ENCODE assay signal across 12 mouse cellular contexts in genomic region chr5:46791051-46791450, GRCm38 (mm10).
DNase-seq lines count a peak whose midpoint lies in the region; ATAC-seq and TF ChIP-seq lines count a peak whose summit lies in the region.
"Had no signal": no experiment of that assay in that cellular context is flagged by ENCODE, and none has a peak within 500 bp of the region (broad histone marks: within the 10 kb centered on the region; RNA-seq: fewer than 3 reads in every experiment).

No protein-coding gene starts in this region.

- H3K9me3 ChIP-seq in hindbrain, embryonic 12.5 days (replicated peaks): no peaks in the 10 kb centered on the region
- H3K9me3 ChIP-seq in hindbrain, embryonic 11.5 days (ENCODE audit: control insufficient read depth, low read length): no peaks in the 10 kb centered on the region
- H3K9me3 ChIP-seq in midbrain, embryonic 13.5 days: no peaks in the 10 kb centered on the region
- no peaks in the 10 kb centered on the region for H3K9me3 ChIP-seq in midbrain, postnatal 0 days (ENCODE audit: low read length)
- H3K9me3 ChIP-seq in kidney, postnatal 0 days (replicated peaks; ENCODE audit: low read length): no peaks in the 10 kb centered on the region
- H3K9me3 ChIP-seq: neural tube, embryonic 12.5 days had no signal

- H3K4me1 ChIP-seq in hindbrain, embryonic 12.5 days: no peaks in the 10 kb centered on the region
- H3K4me1 ChIP-seq in hindbrain, embryonic 11.5 days (replicated peaks; ENCODE audit: control insufficient read depth, insufficient read depth, low read length): no peaks in the 10 kb centered on the region
- H3K4me1 ChIP-seq in midbrain, embryonic 13.5 days (replicated peaks): peaks cover 9% of the 10 kb centered on the region; the same call in 1 of the 2 replicates
- H3K4me1 ChIP-seq in midbrain, postnatal 0 days (ENCODE audit: insufficient read depth, low read length): no peaks in the 10 kb centered on the region
- peaks cover 5% of the 10 kb centered on the region; the same call in 1 of the 2 replicates for H3K4me1 ChIP-seq in kidney, postnatal 0 days (replicated peaks; ENCODE audit: insufficient read depth, low read length)
- H3K4me1 ChIP-seq: neural tube, embryonic 12.5 days had no signal

- H3K27ac ChIP-seq in hindbrain, embryonic 12.5 days: 0 out of 2 replicates have a peak overlapping the region, but pooled peaks have one; percentile 35
- no peak overlapping the region for H3K27ac ChIP-seq in hindbrain, embryonic 11.5 days (ENCODE audit: low read depth, low read length)
- no peak overlapping the region for H3K27ac ChIP-seq in midbrain, embryonic 13.5 days
- no peak overlapping the region for H3K27ac ChIP-seq in midbrain, postnatal 0 days (ENCODE audit: low read depth, low read length)
- no peak overlapping the region for H3K27ac ChIP-seq in kidney, postnatal 0 days
- H3K27ac ChIP-seq: macrophage; neural tube, embryonic 12.5 days had no signal

- no peak for ATAC-seq in hindbrain, embryonic 12.5 days (ENCODE audit: low FRiP score)
- no peak for ATAC-seq in hindbrain, embryonic 11.5 days (ENCODE audit: low FRiP score)
- ATAC-seq in midbrain, embryonic 13.5 days: peak; percentile 63; the same call in 1 of the 2 replicates
- ATAC-seq in midbrain, postnatal 0 days (ENCODE audit: low FRiP score): no peak
- no peak for ATAC-seq in kidney, postnatal 0 days (replicated peaks; ENCODE audit: low FRiP score, low read depth)
- ATAC-seq: activated CD4-positive, CD25-positive, alpha-beta regulatory T cell, adult 4 months had no signal

- H3K9ac ChIP-seq in hindbrain, embryonic 12.5 days: no peak overlapping the region
- no peak overlapping the region for H3K9ac ChIP-seq in hindbrain, embryonic 11.5 days (ENCODE audit: low read depth, low read length)
- no peak overlapping the region for H3K9ac ChIP-seq in midbrain, embryonic 13.5 days (replicated peaks)
- no peak overlapping the region for H3K9ac ChIP-seq in midbrain, postnatal 0 days (replicated peaks; ENCODE audit: low read length, poor library complexity, severe bottlenecking)
- H3K9ac ChIP-seq in kidney, postnatal 0 days (ENCODE audit: low read depth, low read length): no peak overlapping the region
- H3K9ac ChIP-seq: neural tube, embryonic 12.5 days had no signal

- TF ChIP-seq CTCF in midbrain, postnatal 0 days (IDR thresholded peaks at IDR 0.05): no peak
- TF ChIP-seq CTCF in kidney, postnatal 0 days (IDR thresholded peaks at IDR 0.05; ENCODE audit: low read depth): no peak

- no peaks in the 10 kb centered on the region for H3K36me3 ChIP-seq in hindbrain, embryonic 12.5 days
- no peaks in the 10 kb centered on the region for H3K36me3 ChIP-seq in hindbrain, embryonic 11.5 days (ENCODE audit: control insufficient read depth, insufficient read depth, low read length)
- no peaks in the 10 kb centered on the region for H3K36me3 ChIP-seq in midbrain, embryonic 13.5 days
- H3K36me3 ChIP-seq in midbrain, postnatal 0 days (ENCODE audit: insufficient read depth, low read length): no peaks in the 10 kb centered on the region
- H3K36me3 ChIP-seq in kidney, postnatal 0 days (ENCODE audit: insufficient read depth, low read length): no peaks in the 10 kb centered on the region
- H3K36me3 ChIP-seq: neural tube, embryonic 12.5 days had no signal

- H3K27me3 ChIP-seq in hindbrain, embryonic 12.5 days: no peaks in the 10 kb centered on the region
- H3K27me3 ChIP-seq in hindbrain, embryonic 11.5 days (ENCODE audit: control insufficient read depth, insufficient read depth, low read length): no peaks in the 10 kb centered on the region
- no peaks in the 10 kb centered on the region for H3K27me3 ChIP-seq in midbrain, embryonic 13.5 days
- no peaks in the 10 kb centered on the region for H3K27me3 ChIP-seq in midbrain, postnatal 0 days (ENCODE audit: insufficient read depth, low read length)
- H3K27me3 ChIP-seq in kidney, postnatal 0 days (ENCODE audit: insufficient read depth, low read length): no peaks in the 10 kb centered on the region
- H3K27me3 ChIP-seq: neural tube, embryonic 12.5 days had no signal

- no peak overlapping the region for H3K4me3 ChIP-seq in hindbrain, embryonic 12.5 days
- no peak overlapping the region for H3K4me3 ChIP-seq in hindbrain, embryonic 11.5 days (ENCODE audit: low read depth, low read length)
- H3K4me3 ChIP-seq in midbrain, embryonic 13.5 days (replicated peaks): no peak overlapping the region
- H3K4me3 ChIP-seq in midbrain, postnatal 0 days (ENCODE audit: low read depth, low read length): no peak overlapping the region
- no peak overlapping the region for H3K4me3 ChIP-seq in kidney, postnatal 0 days (replicated peaks; ENCODE audit: low read depth, low read length)
- H3K4me3 ChIP-seq: neural tube, embryonic 12.5 days had no signal

- no peak overlapping the region for H3K4me2 ChIP-seq in hindbrain, embryonic 12.5 days (replicated peaks)
- H3K4me2 ChIP-seq in hindbrain, embryonic 11.5 days (replicated peaks; ENCODE audit: low read depth, low read length): no peak overlapping the region
- no peak overlapping the region for H3K4me2 ChIP-seq in midbrain, embryonic 13.5 days (replicated peaks)
- H3K4me2 ChIP-seq in midbrain, postnatal 0 days (ENCODE audit: low read depth, low read length, poor library complexity, severe bottlenecking): no peak overlapping the region
- H3K4me2 ChIP-seq in kidney, postnatal 0 days (ENCODE audit: low read length): no peak overlapping the region
- H3K4me2 ChIP-seq: neural tube, embryonic 12.5 days had no signal

- no peak for DNase-seq in hindbrain, embryonic 11.5 days (ENCODE audit: low spot score)
- DNase-seq in midbrain, postnatal 0 days (ENCODE audit: low spot score): no peak
- DNase-seq in kidney, postnatal 0 days (ENCODE audit: low spot score): peak; percentile 69
- DNase-seq in frontal cortex, postnatal 25 days (ENCODE audit: low spot score in 2 of 2): no peak
- DNase-seq in gastrocnemius, adult 18-20 months (ENCODE audit: low spot score): no peak
- DNase-seq: right cerebral cortex, postnatal 25 days; thymus, postnatal 25 days had no signal

- 65% methylated on average over 3 of the region's 3 CpGs for WGBS in hindbrain, embryonic 12.5 days
- WGBS in hindbrain, embryonic 11.5 days: 63% methylated on average over 3 of the region's 3 CpGs
- 45% methylated on average over 3 of the region's 3 CpGs for WGBS in midbrain, embryonic 13.5 days
- WGBS in midbrain, postnatal 0 days: 44% methylated on average over 3 of the region's 3 CpGs
- WGBS in kidney, postnatal 0 days: 41% methylated on average over 3 of the region's 3 CpGs
